Mouse (Mus musculus): ENCODE data around the gene Eif4b. TPM values are rescaled to one million over a fixed set of nuclear protein-coding genes. Genes with fewer than 3 reads are reported as not detected.
A peak's percentile ranks its signal among the peaks of the same experiment; 100 is the strongest.

The Eif4b gene
- polyA plus RNA-seq, 1 experiment from 2014 or later = 96.1 TPM

- ATAC-seq (replicated peaks; ENCODE audit: low FRiP score, low read depth) (0 out of 2 replicates have a peak, but pooled peaks have one; percentile 34), DNase-seq (ENCODE audit: low spot score) (no peak)
- WGBS = 6% methylated on average over 22 of the region's 22 CpGs
- TF ChIP-seq CTCF (IDR thresholded peaks at IDR 0.05; ENCODE audit: low read depth) = no peak
- Histone ChIP-seq H3K4me1 (replicated peaks; ENCODE audit: insufficient read depth, low read length) (peaks cover 11% of the 10 kb centered on the region), H3K36me3 (ENCODE audit: insufficient read depth, low read length) (no peaks in the 10 kb centered on the region), H3K9me3 (replicated peaks; ENCODE audit: low read length) (no peaks in the 10 kb centered on the region), H3K4me2 (ENCODE audit: low read length) (peak within 1 kb of the TSS; percentile 56), H3K27me3 (ENCODE audit: insufficient read depth, low read length) (0 out of 2 replicates have a peak, but pooled peaks cover 5% of the 10 kb centered on the region), H3K27ac (0 out of 2 replicates have a peak within 1 kb of the TSS, but pooled peaks have one; percentile 19), H3K4me3 (replicated peaks; ENCODE audit: low read depth, low read length) (peak within 1 kb of the TSS; percentile 33), H3K9ac (ENCODE audit: low read depth, low read length) (peak within 1 kb of the TSS; percentile 44; the same call in 1 of the 2 replicates)
These were observed 70.7 kb downstream of the Eif4b start, which contains the start of gene Igfbp6 for GRCm38 (mm10) chr15:102144274-102144711. TSS of gene Igfbp6 (plus strand) at chr15:102144362.

GRCm38 (mm10) chr15:102144726-102145125 is 71.2 kb downstream of the Eif4b start:
- TF ChIP-seq CTCF (IDR thresholded peaks at IDR 0.05; ENCODE audit: low read depth) = no peak
- peak overlapping the region; percentile 44; the same call in 1 of the 2 replicates for H3K9ac ChIP-seq (ENCODE audit: low read depth, low read length)
- H3K27me3 ChIP-seq (ENCODE audit: insufficient read depth, low read length) = 0 out of 2 replicates have a peak, but pooled peaks cover 5% of the 10 kb centered on the region
- DNase-seq (ENCODE audit: low spot score) = no peak
- no peak for ATAC-seq (replicated peaks; ENCODE audit: low FRiP score, low read depth)
- peaks cover 11% of the 10 kb centered on the region for H3K4me1 ChIP-seq (replicated peaks; ENCODE audit: insufficient read depth, low read length)
- peak overlapping the region; percentile 56 for H3K4me2 ChIP-seq (ENCODE audit: low read length)
- no peaks in the 10 kb centered on the region for H3K9me3 ChIP-seq (replicated peaks; ENCODE audit: low read length)
- H3K36me3 ChIP-seq (ENCODE audit: insufficient read depth, low read length) = no peaks in the 10 kb centered on the region
- peak overlapping the region; percentile 33 for H3K4me3 ChIP-seq (replicated peaks; ENCODE audit: low read depth, low read length)
- 20% methylated on average over 19 of the region's 19 CpGs for WGBS
- H3K27ac ChIP-seq = 0 out of 2 replicates have a peak overlapping the region, but pooled peaks have one; percentile 19

GRCm38 (mm10) chr15:102145330-102145729 is 71.8 kb downstream of the Eif4b start:
- peak overlapping the region; percentile 56 for H3K4me2 ChIP-seq (ENCODE audit: low read length)
- no peak for ATAC-seq (replicated peaks; ENCODE audit: low FRiP score, low read depth)
- no peak for DNase-seq (ENCODE audit: low spot score)
- 61% methylated on average over 10 of the region's 10 CpGs for WGBS
- H3K36me3 ChIP-seq (ENCODE audit: insufficient read depth, low read length) = no peaks in the 10 kb centered on the region
- 0 out of 2 replicates have a peak, but pooled peaks cover 5% of the 10 kb centered on the region for H3K27me3 ChIP-seq (ENCODE audit: insufficient read depth, low read length)
- peaks cover 11% of the 10 kb centered on the region for H3K4me1 ChIP-seq (replicated peaks; ENCODE audit: insufficient read depth, low read length)
- H3K27ac ChIP-seq = no peak overlapping the region
- H3K4me3 ChIP-seq (replicated peaks; ENCODE audit: low read depth, low read length) = no peak overlapping the region; the same call in 1 of the 2 replicates
- no peaks in the 10 kb centered on the region for H3K9me3 ChIP-seq (replicated peaks; ENCODE audit: low read length)
- no peak overlapping the region for H3K9ac ChIP-seq (ENCODE audit: low read depth, low read length)
- no peak for TF ChIP-seq CTCF (IDR thresholded peaks at IDR 0.05; ENCODE audit: low read depth)

GRCm38 (mm10) chr15:102146089-102146488 is 72.5 kb downstream of the Eif4b start:
- ATAC-seq (replicated peaks; ENCODE audit: low FRiP score, low read depth) (no peak), DNase-seq (ENCODE audit: low spot score) (no peak)
- H3K36me3 ChIP-seq (ENCODE audit: insufficient read depth, low read length) = no peaks in the 10 kb centered on the region
- H3K27me3 ChIP-seq (ENCODE audit: insufficient read depth, low read length) = 0 out of 2 replicates have a peak, but pooled peaks cover 5% of the 10 kb centered on the region
- H3K27ac ChIP-seq = no peak overlapping the region
- no peak overlapping the region for H3K4me3 ChIP-seq (replicated peaks; ENCODE audit: low read depth, low read length)
- peaks cover 14% of the 10 kb centered on the region for H3K4me1 ChIP-seq (replicated peaks; ENCODE audit: insufficient read depth, low read length)
- H3K9me3 ChIP-seq (replicated peaks; ENCODE audit: low read length) = no peaks in the 10 kb centered on the region
- WGBS = 86% methylated on average over 5 of the region's 5 CpGs
- no peak overlapping the region for H3K9ac ChIP-seq (ENCODE audit: low read depth, low read length)
- no peak overlapping the region for H3K4me2 ChIP-seq (ENCODE audit: low read length)
- TF ChIP-seq CTCF (IDR thresholded peaks at IDR 0.05; ENCODE audit: low read depth) = no peak

Other genes starting within 250 kb of the Eif4b start
- 0.59 and 1.1 TPM in 2 replicates for gene Krt1, start 223.0 kb upstream of the Eif4b start, polyA plus RNA-seq (2015; fragmentation: Nextera tagmentation; extraction: Ambion mirVana)
- gene Krt77, start 204.1 kb upstream of the Eif4b start, polyA plus RNA-seq (2015; fragmentation: Nextera tagmentation; extraction: Ambion mirVana) = not detected in 2 replicates
- not detected in 2 replicates for gene Krt76, start 180.9 kb upstream of the Eif4b start, polyA plus RNA-seq (2015; fragmentation: Nextera tagmentation; extraction: Ambion mirVana)
- 0.46 and 0.93 TPM in 2 replicates for gene Krt4, start 149.0 kb upstream of the Eif4b start, polyA plus RNA-seq (2015; fragmentation: Nextera tagmentation; extraction: Ambion mirVana)
- gene Krt79, start 133.4 kb upstream of the Eif4b start, polyA plus RNA-seq (2015; fragmentation: Nextera tagmentation; extraction: Ambion mirVana) = 0.08 and 0.29 TPM in 2 replicates
- gene Krt78, start 119.5 kb upstream of the Eif4b start, polyA plus RNA-seq (2015; fragmentation: Nextera tagmentation; extraction: Ambion mirVana) = 0.07 TPM in 1 of 2 replicates, not detected in the other
- 305 and 333 TPM in 2 replicates for gene Krt8, start 69.3 kb upstream of the Eif4b start, polyA plus RNA-seq (2015; fragmentation: Nextera tagmentation; extraction: Ambion mirVana)
- 252 and 256 TPM in 2 replicates for gene Krt18, start 45.6 kb upstream of the Eif4b start, polyA plus RNA-seq (2015; fragmentation: Nextera tagmentation; extraction: Ambion mirVana)
- 34.4 and 35.8 TPM in 2 replicates for gene Tns2, start 26.6 kb downstream of the Eif4b start, polyA plus RNA-seq (2015; fragmentation: Nextera tagmentation; extraction: Ambion mirVana)
- 14.3 and 16.6 TPM in 2 replicates for gene Spryd3, start 62.5 kb downstream of the Eif4b start, polyA plus RNA-seq (2015; fragmentation: Nextera tagmentation; extraction: Ambion mirVana)
- 20.5 and 28.3 TPM in 2 replicates for gene Igfbp6, start 70.6 kb downstream of the Eif4b start, polyA plus RNA-seq (2015; fragmentation: Nextera tagmentation; extraction: Ambion mirVana)
- 0.28 and 0.34 TPM in 2 replicates for gene Soat2, start 76.8 kb downstream of the Eif4b start, polyA plus RNA-seq (2015; fragmentation: Nextera tagmentation; extraction: Ambion mirVana)
- 45.4 and 49.0 TPM in 2 replicates for gene Zfp740, start 129.5 kb downstream of the Eif4b start, polyA plus RNA-seq (2015; fragmentation: Nextera tagmentation; extraction: Ambion mirVana)
- gene Csad, start 131.0 kb downstream of the Eif4b start, polyA plus RNA-seq (2015; fragmentation: Nextera tagmentation; extraction: Ambion mirVana) = 142 TPM in 2 replicates
- 0.69 and 1.2 TPM in 2 replicates for gene Itgb7, start 158.2 kb downstream of the Eif4b start, polyA plus RNA-seq (2015; fragmentation: Nextera tagmentation; extraction: Ambion mirVana)
- 23.2 and 23.5 TPM in 2 replicates for gene Rarg, start 183.7 kb downstream of the Eif4b start, polyA plus RNA-seq (2015; fragmentation: Nextera tagmentation; extraction: Ambion mirVana)
- 0.23 and 0.38 TPM in 2 replicates for gene Gm9918, start 196.8 kb downstream of the Eif4b start, polyA plus RNA-seq (2015; fragmentation: Nextera tagmentation; extraction: Ambion mirVana)
- gene Mfsd5, start 205.7 kb downstream of the Eif4b start, polyA plus RNA-seq (2015; fragmentation: Nextera tagmentation; extraction: Ambion mirVana) = 68.2 and 73.2 TPM in 2 replicates
- 6.1 and 7.5 TPM in 2 replicates for gene Espl1, start 222.5 kb downstream of the Eif4b start, polyA plus RNA-seq (2015; fragmentation: Nextera tagmentation; extraction: Ambion mirVana)